Mouse (Mus musculus): ENCODE results near the gene Cant1. TPM values are rescaled to one million over a fixed set of nuclear protein-coding genes. Genes with fewer than 3 reads are reported as not detected.
"Not testable (repeated sequence)": the region's sequence is repeated elsewhere in the genome, so short reads cannot be mapped to it uniquely, and the experiment has no call there.

The Cant1 gene
- polyA plus RNA-seq, 1 experiment from 2014 or later, result 30.9 TPM

DNA sequence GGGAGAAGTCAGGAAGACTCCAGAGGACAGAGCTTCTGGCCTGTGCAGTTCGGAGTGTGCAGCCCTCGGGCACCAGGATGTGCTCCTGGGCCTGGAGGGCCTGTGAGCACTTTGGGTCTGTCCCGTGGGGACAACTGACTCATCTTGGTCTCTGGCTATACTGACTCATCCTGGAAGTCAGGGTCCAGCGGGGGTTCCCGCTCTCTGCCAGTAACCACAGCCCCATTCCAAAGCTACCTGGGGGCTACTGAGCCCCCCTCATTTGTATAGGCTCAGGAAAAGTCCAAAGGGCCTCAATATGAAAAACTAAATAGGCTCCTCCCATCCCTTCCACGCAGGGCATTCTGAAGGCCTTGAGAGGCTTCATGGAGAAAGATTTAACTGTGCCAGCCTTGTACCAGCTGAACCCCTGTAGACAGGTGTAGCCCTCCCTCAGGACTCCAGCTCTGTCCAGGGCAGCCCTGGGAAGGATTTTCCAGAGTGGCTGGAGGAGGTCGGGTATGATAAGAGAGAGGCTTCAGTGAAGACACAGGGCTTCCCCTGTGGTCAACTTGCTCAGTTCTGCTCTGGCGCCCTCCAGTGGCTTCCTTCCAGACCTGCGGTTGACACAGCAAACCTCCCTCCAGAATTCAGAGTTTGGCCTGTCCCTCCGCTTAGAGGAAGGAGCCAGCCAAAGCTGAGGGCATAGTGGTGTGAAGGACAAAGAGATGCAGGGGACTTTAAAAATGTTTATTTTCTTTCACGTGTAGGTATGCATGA is 39.5 kb downstream of the Cant1 start:
- Histone ChIP-seq H3K9me3 (ENCODE audit: low read length) (no peaks in the 10 kb centered on the region), H3K9ac (replicated peaks; ENCODE audit: low read length) (0 out of 2 replicates have a peak overlapping the region, but pooled peaks have one; percentile 28), H3K4me3 (ENCODE audit: low read length) (no peak overlapping the region), H3K4me2 (replicated peaks; ENCODE audit: low read depth, low read length) (no peak overlapping the region), H3K27me3 (ENCODE audit: insufficient read depth, low read length) (no peaks in the 10 kb centered on the region), H3K36me3 (ENCODE audit: insufficient read depth, low read length) (no peaks in the 10 kb centered on the region), H3K27ac (ENCODE audit: low read length) (no peak overlapping the region), H3K4me1 (ENCODE audit: insufficient read depth, low read length) (peaks cover 11% of the 10 kb centered on the region)
- ATAC-seq (ENCODE audit: low FRiP score, low TSS enrichment), result peak; percentile 76
- 40% methylated on average over 11 of the region's 11 CpGs for WGBS

- H3K27me3 ChIP-seq (ENCODE audit: insufficient read depth, low read length), result no peaks in the 10 kb centered on the region
- no peaks in the 10 kb centered on the region for H3K9me3 ChIP-seq (ENCODE audit: low read length)
- H3K27ac ChIP-seq (ENCODE audit: low read length), result no peak overlapping the region
- 84% methylated on average over 6 of the region's 6 CpGs for WGBS
- no peak overlapping the region for H3K9ac ChIP-seq (replicated peaks; ENCODE audit: low read length)
- no peaks in the 10 kb centered on the region for H3K36me3 ChIP-seq (ENCODE audit: insufficient read depth, low read length)
- no peak for ATAC-seq (ENCODE audit: low FRiP score, low TSS enrichment)
- H3K4me2 ChIP-seq (replicated peaks; ENCODE audit: low read depth, low read length), result no peak overlapping the region
- peaks cover 11% of the 10 kb centered on the region for H3K4me1 ChIP-seq (ENCODE audit: insufficient read depth, low read length)
- H3K4me3 ChIP-seq (ENCODE audit: low read length), result no peak overlapping the region
Measured at GRCm38 (mm10) chr11:118378656-118379055, 40.2 kb downstream of the Cant1 start.

GRCm38 (mm10) chr11:118376323-118376722 is 42.6 kb downstream of the Cant1 start:
- not testable (repeated sequence) for H3K4me3 ChIP-seq (ENCODE audit: low read length); H3K27me3 ChIP-seq (ENCODE audit: insufficient read depth, low read length); H3K9ac ChIP-seq (replicated peaks; ENCODE audit: low read length); H3K9me3 ChIP-seq (ENCODE audit: low read length); H3K4me2 ChIP-seq (replicated peaks; ENCODE audit: low read depth, low read length); ATAC-seq (ENCODE audit: low FRiP score, low TSS enrichment); H3K27ac ChIP-seq (ENCODE audit: low read length); H3K36me3 ChIP-seq (ENCODE audit: insufficient read depth, low read length)
- H3K4me1 ChIP-seq (ENCODE audit: insufficient read depth, low read length), result peaks cover 11% of the 10 kb centered on the region

DNA sequence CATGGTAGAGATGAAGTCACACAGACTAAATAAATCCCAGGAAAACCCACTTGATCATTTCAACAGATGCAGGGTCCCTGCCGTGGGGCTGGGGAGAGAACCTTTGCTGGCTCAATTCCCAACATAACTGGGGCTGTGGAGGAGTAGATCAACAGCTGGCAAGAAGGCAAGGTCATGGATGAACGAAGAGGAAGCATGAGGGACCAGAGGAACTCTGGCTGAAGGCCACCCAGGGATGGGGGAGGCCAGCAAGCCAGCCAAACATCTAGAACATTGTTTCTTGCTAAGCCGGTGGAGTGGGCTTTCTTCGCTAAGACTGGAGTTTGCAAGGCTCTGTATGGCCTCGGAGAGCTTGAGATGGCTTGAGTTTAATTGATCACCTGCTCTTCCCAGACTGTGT is 43.0 kb downstream of the Cant1 start:
- H3K9me3 ChIP-seq (ENCODE audit: low read length), result no peaks in the 10 kb centered on the region
- 46% methylated on average over 5 of the region's 5 CpGs for WGBS

GRCm38 (mm10) chr11:118375461-118375860 is 43.4 kb downstream of the Cant1 start:
- H3K4me3 ChIP-seq (ENCODE audit: low read length), result no peak overlapping the region
- no peak overlapping the region for H3K27ac ChIP-seq (ENCODE audit: low read length)
- no peak for ATAC-seq (ENCODE audit: low FRiP score, low TSS enrichment)
- H3K4me1 ChIP-seq (ENCODE audit: insufficient read depth, low read length), result peaks cover 11% of the 10 kb centered on the region
- H3K9me3 ChIP-seq (ENCODE audit: low read length), result no peaks in the 10 kb centered on the region
- WGBS, result 72% methylated on average over 8 of the region's 8 CpGs
- no peaks in the 10 kb centered on the region for H3K27me3 ChIP-seq (ENCODE audit: insufficient read depth, low read length)
- no peak overlapping the region for H3K9ac ChIP-seq (replicated peaks; ENCODE audit: low read length)
- H3K36me3 ChIP-seq (ENCODE audit: insufficient read depth, low read length), result no peaks in the 10 kb centered on the region
- no peak overlapping the region for H3K4me2 ChIP-seq (replicated peaks; ENCODE audit: low read depth, low read length)

More for the DNA sequence above, 43.0 kb downstream of the Cant1 start:
- no peak overlapping the region for H3K9ac ChIP-seq (replicated peaks; ENCODE audit: low read length)
- no peaks in the 10 kb centered on the region for H3K27me3 ChIP-seq (ENCODE audit: insufficient read depth, low read length)
- no peak overlapping the region for H3K27ac ChIP-seq (ENCODE audit: low read length)
- H3K4me1 ChIP-seq (ENCODE audit: insufficient read depth, low read length), result peaks cover 11% of the 10 kb centered on the region
- ATAC-seq (ENCODE audit: low FRiP score, low TSS enrichment), result no peak
- H3K36me3 ChIP-seq (ENCODE audit: insufficient read depth, low read length), result no peaks in the 10 kb centered on the region
- no peak overlapping the region for H3K4me2 ChIP-seq (replicated peaks; ENCODE audit: low read depth, low read length)
- no peak overlapping the region for H3K4me3 ChIP-seq (ENCODE audit: low read length)

- H3K4me2 ChIP-seq (replicated peaks; ENCODE audit: low read depth, low read length), result no peak overlapping the region
- H3K36me3 ChIP-seq (ENCODE audit: insufficient read depth, low read length), result no peaks in the 10 kb centered on the region
- no peak for ATAC-seq (ENCODE audit: low FRiP score, low TSS enrichment)
- no peaks in the 10 kb centered on the region for H3K9me3 ChIP-seq (ENCODE audit: low read length)
- peaks cover 11% of the 10 kb centered on the region for H3K4me1 ChIP-seq (ENCODE audit: insufficient read depth, low read length)
- H3K27ac ChIP-seq (ENCODE audit: low read length), result no peak overlapping the region
- no peak overlapping the region for H3K9ac ChIP-seq (replicated peaks; ENCODE audit: low read length)
- no peaks in the 10 kb centered on the region for H3K27me3 ChIP-seq (ENCODE audit: insufficient read depth, low read length)
- H3K4me3 ChIP-seq (ENCODE audit: low read length), result no peak overlapping the region
Measured at GRCm38 (mm10) chr11:118375006-118375405, 43.9 kb downstream of the Cant1 start.

DNA sequence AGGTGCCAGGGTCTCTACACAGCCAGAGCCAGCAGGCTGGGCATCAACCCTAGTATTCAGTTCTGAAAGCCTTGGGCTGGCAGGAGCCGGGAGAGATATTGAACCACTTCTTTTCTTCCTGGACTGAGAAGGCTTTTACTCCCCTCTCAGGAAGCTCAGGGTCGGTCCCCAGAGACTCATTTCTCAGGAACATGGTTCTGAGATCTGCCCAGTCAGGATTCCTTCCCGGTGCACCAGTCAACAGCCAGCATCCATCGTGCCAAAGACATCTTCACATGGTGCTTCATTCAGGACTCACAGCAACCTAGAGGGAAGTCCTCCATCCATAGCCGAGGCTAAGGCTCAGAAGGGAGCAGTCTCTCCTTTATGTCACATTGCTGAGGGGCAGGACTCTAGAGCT is 44.4 kb downstream of the Cant1 start:
- Histone ChIP-seq H3K9ac (replicated peaks; ENCODE audit: low read length) (no peak overlapping the region), H3K27ac (ENCODE audit: low read length) (no peak overlapping the region), H3K4me1 (ENCODE audit: insufficient read depth, low read length) (peaks cover 10% of the 10 kb centered on the region), H3K27me3 (ENCODE audit: insufficient read depth, low read length) (no peaks in the 10 kb centered on the region), H3K36me3 (ENCODE audit: insufficient read depth, low read length) (no peaks in the 10 kb centered on the region), H3K4me2 (replicated peaks; ENCODE audit: low read depth, low read length) (no peak overlapping the region), H3K9me3 (ENCODE audit: low read length) (no peaks in the 10 kb centered on the region), H3K4me3 (ENCODE audit: low read length) (no peak overlapping the region)
- 64% methylated on average over 5 of the region's 5 CpGs for WGBS
- no peak for ATAC-seq (ENCODE audit: low FRiP score, low TSS enrichment)

DNA sequence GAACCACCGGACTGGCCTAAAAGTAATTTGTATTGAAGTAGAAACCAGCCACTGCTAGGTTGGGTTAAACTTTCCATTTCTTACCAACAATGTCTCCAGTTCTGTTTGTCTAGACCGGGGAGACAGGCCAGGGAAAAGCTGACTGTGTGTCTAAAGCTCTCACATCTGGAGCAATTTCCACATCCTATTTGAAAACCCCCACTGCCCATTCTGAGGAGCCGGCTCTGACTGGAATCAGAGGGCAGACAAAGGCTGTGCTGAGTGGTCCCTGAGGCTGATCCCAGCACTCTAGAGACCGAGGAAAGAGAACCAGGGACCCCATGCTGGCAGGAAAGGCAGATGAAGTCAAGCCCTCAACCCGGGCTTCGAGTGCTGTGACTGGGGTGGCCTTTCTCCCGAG is 46.2 kb downstream of the Cant1 start:
- no peak overlapping the region for H3K9ac ChIP-seq (replicated peaks; ENCODE audit: low read length)
- WGBS, result 76% methylated on average over 7 of the region's 7 CpGs
- no peaks in the 10 kb centered on the region for H3K9me3 ChIP-seq (ENCODE audit: low read length)
- H3K4me2 ChIP-seq (replicated peaks; ENCODE audit: low read depth, low read length), result no peak overlapping the region
- peaks cover 9% of the 10 kb centered on the region for H3K4me1 ChIP-seq (ENCODE audit: insufficient read depth, low read length)
- no peaks in the 10 kb centered on the region for H3K27me3 ChIP-seq (ENCODE audit: insufficient read depth, low read length)
- no peak overlapping the region for H3K4me3 ChIP-seq (ENCODE audit: low read length)
- ATAC-seq (ENCODE audit: low FRiP score, low TSS enrichment), result no peak
- no peak overlapping the region for H3K27ac ChIP-seq (ENCODE audit: low read length)
- no peaks in the 10 kb centered on the region for H3K36me3 ChIP-seq (ENCODE audit: insufficient read depth, low read length)

DNA sequence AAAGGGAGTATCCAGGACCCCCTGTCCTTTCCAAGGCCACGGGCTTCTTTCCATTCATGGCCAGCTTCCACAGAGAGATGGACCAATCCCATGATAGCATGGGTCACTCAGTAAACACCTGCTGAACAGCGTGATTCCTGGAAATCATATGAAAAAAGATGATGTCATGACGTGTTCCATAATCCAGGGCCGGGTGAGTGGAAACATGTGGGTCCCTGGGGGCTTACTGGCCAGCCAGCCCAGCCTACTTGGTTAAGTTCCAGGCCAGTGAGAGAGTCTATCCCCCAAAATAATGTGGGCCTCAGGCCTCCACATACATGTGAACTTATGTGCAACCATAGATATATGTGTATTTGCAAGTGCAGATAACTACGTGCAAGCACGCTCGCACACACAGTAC is 47.0 kb downstream of the Cant1 start:
- WGBS, result 81% methylated on average over 7 of the region's 7 CpGs
- Histone ChIP-seq H3K36me3 (ENCODE audit: insufficient read depth, low read length) (no peaks in the 10 kb centered on the region), H3K9me3 (ENCODE audit: low read length) (no peaks in the 10 kb centered on the region), H3K27me3 (ENCODE audit: insufficient read depth, low read length) (no peaks in the 10 kb centered on the region), H3K27ac (ENCODE audit: low read length) (no peak overlapping the region), H3K4me1 (ENCODE audit: insufficient read depth, low read length) (peaks cover 9% of the 10 kb centered on the region), H3K4me2 (replicated peaks; ENCODE audit: low read depth, low read length) (no peak overlapping the region), H3K4me3 (ENCODE audit: low read length) (no peak overlapping the region), H3K9ac (replicated peaks; ENCODE audit: low read length) (no peak overlapping the region)
- no peak for ATAC-seq (ENCODE audit: low FRiP score, low TSS enrichment)

GRCm38 (mm10) chr11:118369657-118370056 is 49.2 kb downstream of the Cant1 start:
- no peaks in the 10 kb centered on the region for H3K36me3 ChIP-seq (ENCODE audit: insufficient read depth, low read length)
- H3K9ac ChIP-seq (replicated peaks; ENCODE audit: low read length), result no peak overlapping the region
- WGBS, result 71% methylated on average over 8 of the region's 8 CpGs
- no peak for ATAC-seq (ENCODE audit: low FRiP score, low TSS enrichment)
- H3K4me3 ChIP-seq (ENCODE audit: low read length), result no peak overlapping the region
- H3K4me2 ChIP-seq (replicated peaks; ENCODE audit: low read depth, low read length), result no peak overlapping the region
- no peaks in the 10 kb centered on the region for H3K27me3 ChIP-seq (ENCODE audit: insufficient read depth, low read length)
- peaks cover 17% of the 10 kb centered on the region for H3K4me1 ChIP-seq (ENCODE audit: insufficient read depth, low read length)
- no peaks in the 10 kb centered on the region for H3K9me3 ChIP-seq (ENCODE audit: low read length)
- H3K27ac ChIP-seq (ENCODE audit: low read length), result no peak overlapping the region

All from kidney, embryonic 16.5 days (tissue).